Mouse (Mus musculus) cerebellum, adult 9-11 months (tissue): ENCODE data around the gene Gm17175.
"Not testable (repeated sequence)": the region's sequence is repeated elsewhere in the genome, so short reads cannot be mapped to it uniquely, and the experiment has no call there.

Experiments used
- DNase-seq: peaks from one replicate; pipeline ENCODE4 v3.0.0; 2022

Gm17175 gene

DNA sequence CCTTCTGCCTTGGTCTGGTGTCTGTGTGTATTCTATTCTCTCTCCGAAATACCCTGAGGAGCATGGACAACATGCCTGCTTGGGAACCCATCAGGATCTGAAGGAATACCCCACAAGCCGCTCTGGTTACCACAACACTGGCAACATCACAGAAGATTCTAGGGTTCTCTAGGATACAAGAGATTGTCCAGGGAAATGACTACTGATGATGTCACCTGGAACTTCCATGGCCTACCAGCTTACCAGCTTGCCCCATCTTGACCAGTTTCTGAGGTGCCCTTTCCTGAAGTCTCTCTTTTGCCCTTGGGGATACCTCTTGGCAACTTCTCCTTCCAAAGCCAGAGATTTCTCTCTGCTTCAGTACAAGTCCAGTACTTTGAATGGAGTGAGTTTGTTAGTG is at the start of gene Gm17175:
TSS of gene Gm17175 (minus strand) at position 101 of the 400 bp plus-strand sequence.
- not testable (repeated sequence) for DNase-seq

- no peak for DNase-seq
Measured at GRCm38 (mm10) chr14:51611210-51611609, 37.3 kb upstream of the Gm17175 start, which contains the start of gene Gm17078. Gene Gm17078, minus strand, starts transcription at chr14:51611310.

DNA sequence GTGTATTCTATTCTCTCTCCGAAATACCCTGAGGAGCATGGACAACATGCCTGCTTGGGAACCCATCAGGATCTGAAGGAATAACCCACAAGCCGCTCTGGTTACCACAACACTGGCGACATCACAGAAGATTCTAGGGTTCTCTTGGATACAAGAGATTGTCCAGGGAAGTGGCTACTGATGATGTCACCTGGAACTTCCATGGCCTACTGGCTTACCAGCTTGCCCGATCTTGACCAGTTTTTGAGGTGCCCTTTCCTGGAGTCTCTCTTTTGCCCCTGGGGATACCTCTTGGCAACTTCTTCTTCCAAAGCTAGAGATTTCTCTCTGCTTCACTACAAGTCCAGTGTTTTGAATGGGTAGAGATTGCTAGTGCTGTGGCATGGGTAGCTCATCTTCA is 18.2 kb upstream of the Gm17175 start, which contains the start of gene Gm17174:
TSS of gene Gm17174 (minus strand) at position 101 of the 400 bp plus-strand sequence.
- DNase-seq, result not testable (repeated sequence)

- no peak for DNase-seq
Measured at GRCm38 (mm10) chr14:51552490-51552889, 21.4 kb downstream of the Gm17175 start, which contains the start of gene Gm5622. Gene Gm5622, plus strand, starts transcription at chr14:51552790.
